Mouse (Mus musculus) spleen, adult 2 months (tissue): ENCODE measurements around the gene Enah. TPM values are rescaled to one million over a fixed set of nuclear protein-coding genes. Genes with fewer than 3 reads are reported as not detected.

Source experiments
- DNase-seq, 2 experiments: peaks; one replicate each; pipeline versions ENCODE4 v3.0.0 to v3.0.0-alpha.2; 2012 to 2021; ENCODE audit warnings: low spot score in 2 of 2, low read depth in 1 of 2
- H3K27ac ChIP-seq: fragments of 200-500 bp; 2 replicates; pipeline ENCODE4 v1.5.1; 2012; ENCODE audit warnings: low read length, inconsistent platforms; ENCODE audit not compliant: insufficient read depth
- H3K27me3 ChIP-seq: fragments of 200-500 bp; 2 replicates; pipeline ENCODE4 v1.6.1; 2012; ENCODE audit warnings: mild to moderate bottlenecking, moderate library complexity, low read length, inconsistent platforms; ENCODE audit not compliant: control insufficient read depth, insufficient read depth
- H3K36me3 ChIP-seq: fragments of 200-500 bp; 2 replicates; pipeline ENCODE4 v1.6.1; 2012; ENCODE audit warnings: mild to moderate bottlenecking, low read length, inconsistent platforms; ENCODE audit not compliant: control insufficient read depth, insufficient read depth
- H3K4me1 ChIP-seq: fragments of 200-500 bp; 2 replicates; pipeline ENCODE4 v1.6.1; 2011; ENCODE audit warnings: inconsistent platforms; ENCODE audit not compliant: control insufficient read depth, insufficient read depth, insufficient read length
- H3K4me3 ChIP-seq: fragments of 200-500 bp; 2 replicates; pipeline ENCODE4 v1.5.1; 2011; ENCODE audit warnings: mild to moderate bottlenecking, inconsistent platforms; ENCODE audit not compliant: insufficient read depth, insufficient read length; ENCODE audit errors: extremely low read depth
- CTCF ChIP-seq: fragments of 200-500 bp; IDR thresholded peaks from 2 replicates; pipeline ENCODE4 v1.5.1; 2011; ENCODE audit warnings: mild to moderate bottlenecking, inconsistent platforms; ENCODE audit not compliant: insufficient read depth, insufficient read length, insufficient replicate concordance; ENCODE audit errors: extremely low read depth
- POLR2A ChIP-seq: fragments of 200-500 bp; IDR thresholded peaks from 2 replicates; pipeline ENCODE4 v1.6.1; 2011; ENCODE audit warnings: low read depth, low read length, inconsistent platforms
- WGBS: fragments of 180-500 bp; shearing (Covaris S2); methylation state at CpG from one replicate; pipeline ENCODE4 v1.1.7; 2018; 5-methylcytosine and 5-hydroxymethylcytosine counted together
- polyA plus RNA-seq: library from polyadenylated mRNA; depleted of rRNA; stranded (reverse); fragments of >200 nt; gene quantifications from 2 replicates; pipeline ENCODE4 v1.2.3, GENCODE M21; 2012

Enah gene
- polyA plus RNA-seq, 1 experiment, result 1.5 TPM

DNA sequence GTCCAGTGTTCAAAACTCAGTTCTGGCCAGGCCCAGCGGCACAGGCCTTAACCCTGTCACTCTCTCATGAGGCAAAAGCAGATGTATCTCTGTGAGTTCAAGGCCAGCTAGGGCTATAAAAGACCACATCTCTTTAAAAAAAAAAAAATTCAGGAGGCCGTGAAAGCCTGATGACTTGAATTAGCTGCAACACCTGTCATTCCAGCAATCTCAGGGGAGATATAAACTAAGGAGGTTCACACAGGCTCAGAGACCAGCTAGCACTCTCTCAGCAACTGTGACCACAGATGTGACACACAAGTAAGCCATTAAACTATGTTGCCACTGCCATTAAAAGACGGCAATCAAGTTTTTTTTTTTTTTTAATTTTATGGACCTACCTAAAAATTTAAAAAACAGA is 56.0 kb downstream of the Enah start:
- no peaks in the 10 kb centered on the region for H3K27me3 ChIP-seq
- TF ChIP-seq POLR2A, result no peak
- no peak for TF ChIP-seq CTCF
- H3K4me1 ChIP-seq, result no peaks in the 10 kb centered on the region
- H3K4me3 ChIP-seq, result no peak overlapping the region
- no peaks in the 10 kb centered on the region for H3K36me3 ChIP-seq
- no peak overlapping the region for H3K27ac ChIP-seq
- DNase-seq, result no peak
- WGBS, result 69% methylated on average over 3 of the region's 3 CpGs

DNA sequence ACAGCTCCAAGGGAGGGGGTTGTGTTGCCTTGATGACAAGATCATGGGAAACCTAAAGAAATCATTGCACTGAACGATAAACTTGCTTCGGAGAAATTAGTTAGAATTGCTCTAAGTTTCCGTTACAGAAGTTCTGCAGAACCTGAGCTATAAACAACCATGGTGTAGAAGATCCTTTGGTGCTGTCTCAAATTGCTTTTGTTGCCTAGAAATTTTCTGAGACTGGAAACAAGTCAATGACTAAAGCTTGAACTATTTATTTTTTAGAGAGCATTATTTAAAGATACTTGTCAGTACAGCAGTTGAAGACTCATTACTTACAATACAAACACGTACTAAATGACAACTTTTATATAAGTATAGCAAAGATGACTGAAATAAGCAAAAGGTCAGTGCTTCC is 56.4 kb downstream of the Enah start:
- DNase-seq, result no peak
- Histone ChIP-seq H3K27ac (no peak overlapping the region), H3K36me3 (no peaks in the 10 kb centered on the region), H3K4me3 (no peak overlapping the region), H3K27me3 (no peaks in the 10 kb centered on the region), H3K4me1 (no peaks in the 10 kb centered on the region)
- TF ChIP-seq POLR2A (no peak), CTCF (no peak)
- WGBS, result 92% methylated on average over 4 of the region's 4 CpGs

- TF ChIP-seq POLR2A, result no peak
- TF ChIP-seq CTCF, result no peak
- no peak for DNase-seq
- no peaks in the 10 kb centered on the region for H3K27me3 ChIP-seq
- no peak overlapping the region for H3K4me3 ChIP-seq
- no peaks in the 10 kb centered on the region for H3K36me3 ChIP-seq
- H3K4me1 ChIP-seq, result no peaks in the 10 kb centered on the region
- H3K27ac ChIP-seq, result no peak overlapping the region
- 93% methylated on average over 3 of the region's 3 CpGs for WGBS
These were observed 59.4 kb downstream of the Enah start for GRCm38 (mm10) chr1:181960383-181960782.

- no peak for DNase-seq
- 86% methylated on average over 1 of the region's 1 CpGs for WGBS
- H3K27ac ChIP-seq, result no peak overlapping the region
- no peaks in the 10 kb centered on the region for H3K4me1 ChIP-seq
- no peak overlapping the region for H3K4me3 ChIP-seq
- no peak for TF ChIP-seq POLR2A
- no peak for TF ChIP-seq CTCF
- H3K36me3 ChIP-seq, result no peaks in the 10 kb centered on the region
- H3K27me3 ChIP-seq, result no peaks in the 10 kb centered on the region
These were observed 61.4 kb downstream of the Enah start for GRCm38 (mm10) chr1:181958392-181958791.

DNA sequence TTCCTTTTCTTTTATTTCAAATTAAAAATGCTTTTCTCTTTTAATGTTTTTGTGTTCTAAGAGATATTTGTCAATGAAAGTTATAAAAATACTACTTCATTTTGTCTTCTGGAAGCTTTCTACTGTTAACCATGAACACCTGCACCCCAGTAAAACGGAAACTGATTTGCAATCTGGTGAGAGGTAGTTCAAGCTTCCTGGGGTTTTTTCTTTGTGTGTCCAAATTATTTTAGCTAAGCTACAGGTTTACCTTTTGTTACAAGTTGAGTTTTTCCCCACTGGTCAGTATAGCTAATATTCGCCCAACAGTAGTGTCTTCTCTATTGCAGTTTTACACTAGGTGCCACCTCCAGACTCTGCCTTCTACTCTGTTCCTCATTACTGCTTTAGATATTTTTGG is 62.1 kb downstream of the Enah start:
- TF ChIP-seq CTCF (no peak), POLR2A (no peak)
- Histone ChIP-seq H3K27ac (no peak overlapping the region), H3K27me3 (no peaks in the 10 kb centered on the region), H3K36me3 (no peaks in the 10 kb centered on the region), H3K4me1 (no peaks in the 10 kb centered on the region), H3K4me3 (no peak overlapping the region)
- 91% methylated on average over 2 of the region's 2 CpGs for WGBS
- no peak for DNase-seq

DNA sequence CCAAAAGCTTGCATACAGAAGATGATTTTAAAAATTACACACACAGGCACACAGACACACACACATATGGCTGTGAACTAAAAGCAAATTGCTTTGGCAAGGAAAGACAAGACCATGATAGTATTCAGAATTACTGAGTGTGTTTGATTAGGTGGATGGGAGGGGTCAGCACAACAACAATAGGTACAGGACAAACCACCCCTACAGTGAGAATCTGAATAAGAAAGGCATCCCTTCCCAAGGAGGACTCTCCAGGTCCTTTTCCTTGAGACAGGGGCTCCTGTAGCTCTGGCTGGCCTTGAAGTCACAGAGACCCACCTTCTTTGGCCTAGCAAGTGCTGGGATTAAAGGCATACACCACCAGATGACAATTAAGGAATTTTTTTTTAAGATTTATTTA is 66.2 kb downstream of the Enah start:
- no peak for TF ChIP-seq POLR2A
- no peak for TF ChIP-seq CTCF
- Histone ChIP-seq H3K36me3 (no peaks in the 10 kb centered on the region), H3K27ac (no peak overlapping the region), H3K4me3 (no peak overlapping the region), H3K4me1 (no peaks in the 10 kb centered on the region), H3K27me3 (no peaks in the 10 kb centered on the region)
- no peak for DNase-seq

DNA sequence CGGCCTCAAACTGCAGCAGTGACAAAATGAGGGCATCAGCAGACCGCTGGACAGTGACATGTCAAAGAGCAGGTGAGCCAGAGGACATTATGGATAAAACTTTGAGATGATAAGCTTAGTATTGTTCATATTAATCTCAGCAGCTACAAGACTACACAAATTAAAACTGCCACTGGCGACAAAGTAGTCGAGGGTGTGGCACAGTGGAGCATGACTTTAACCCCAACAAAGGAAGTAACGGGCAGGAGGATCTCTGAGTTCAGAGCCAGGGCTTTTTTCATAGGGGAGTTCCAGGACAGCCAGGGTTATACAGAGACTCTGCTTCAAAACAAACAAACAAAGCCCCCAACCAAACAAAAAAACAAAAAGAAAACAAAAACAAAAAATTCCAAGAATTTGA is 68.5 kb downstream of the Enah start:
- DNase-seq, result no peak
- 40% methylated on average over 5 of the region's 5 CpGs for WGBS
- H3K36me3 ChIP-seq, result no peaks in the 10 kb centered on the region
- H3K27me3 ChIP-seq, result no peaks in the 10 kb centered on the region
- TF ChIP-seq CTCF (no peak), POLR2A (no peak)
- H3K4me3 ChIP-seq, result no peak overlapping the region
- peak overlapping the region; percentile 65; the same call in 1 of the 2 replicates for H3K27ac ChIP-seq
- H3K4me1 ChIP-seq, result no peaks in the 10 kb centered on the region
